Mouse (Mus musculus): Measurements from ENCODE around the gene Gm10118. TPM values are rescaled to one million over a fixed set of nuclear protein-coding genes. Genes with fewer than 3 reads are reported as not detected.

The Gm10118 gene
- 1.5 and 1.8 TPM in 2 replicates for polyA plus RNA-seq (2015; fragmentation: Nextera tagmentation; extraction: Ambion mirVana)

GRCm38 (mm10) chr10:63927334-63927733, at the start of gene Gm10118:
Gene Gm10118, minus strand, starts transcription at chr10:63927434.

Other genes with a start within 250 kb of the Gm10118 start
- gene Lrrtm3, start 162.8 kb upstream of the Gm10118 start, polyA plus RNA-seq (2015; fragmentation: Nextera tagmentation; extraction: Ambion mirVana) = 35.0 and 40.6 TPM in 2 replicates